Mouse (Mus musculus) stomach, embryonic 16.5 days (tissue): ENCODE measurements around the gene Rfx1. TPM values are rescaled to one million over a fixed set of nuclear protein-coding genes. Genes with fewer than 3 reads are reported as not detected.

ENCODE experiments used
- ATAC-seq: fragments of 200-750 bp; cut with Nextera tagmentation; 2 replicates; pipeline ENCODE4 v1.8.0; 2017; ENCODE audit warnings: moderate number of reproducible peaks, moderate TSS enrichment; ENCODE audit not compliant: insufficient read depth, low FRiP score
- H3K27ac ChIP-seq: fragments of 300-500 bp; sonication (generic); 2 replicates; pipeline ENCODE4 v1.5.1; 2014; ENCODE audit warnings: low read length
- H3K27me3 ChIP-seq: fragments of 300-500 bp; sonication (generic); 2 replicates; pipeline ENCODE4 v1.6.1; 2014; ENCODE audit warnings: low read length, control low read depth, mixed read lengths; ENCODE audit not compliant: control insufficient read depth, insufficient read depth
- H3K36me3 ChIP-seq: fragments of 300-500 bp; sonication (generic); 2 replicates; pipeline ENCODE4 v1.6.1; 2014; ENCODE audit warnings: low read length; ENCODE audit not compliant: control insufficient read depth, insufficient read depth
- H3K4me1 ChIP-seq: fragments of 300-500 bp; sonication (generic); 2 replicates; pipeline ENCODE4 v1.6.1; 2014; ENCODE audit warnings: low read length, control low read depth, mixed read lengths; ENCODE audit not compliant: control insufficient read depth, insufficient read depth
- H3K4me2 ChIP-seq: fragments of 300-500 bp; sonication (generic); 2 replicates; pipeline ENCODE4 v1.6.1; 2014; ENCODE audit warnings: low read depth, low read length, mixed read lengths
- H3K4me3 ChIP-seq: fragments of 300-500 bp; sonication (generic); replicated peaks from 2 replicates; pipeline ENCODE4 v1.5.1; 2014; ENCODE audit warnings: mild to moderate bottlenecking, low read length
- H3K9ac ChIP-seq: fragments of 300-500 bp; sonication (generic); 2 replicates; pipeline ENCODE4 v1.6.1; 2014; ENCODE audit warnings: low read length
- H3K9me3 ChIP-seq: fragments of 300-500 bp; sonication (generic); replicated peaks from 2 replicates; pipeline ENCODE4 v1.6.1; 2016; ENCODE audit warnings: low read length, control low read depth; ENCODE audit not compliant: control insufficient read depth
- WGBS: fragments of 180-500 bp; shearing (Covaris S2); extraction: QIAGEN DNeasy Blood & Tissue Kit; methylation state at CpG from one replicate; pipeline ENCODE4 v1.1.7; 2014; 5-methylcytosine and 5-hydroxymethylcytosine counted together
- polyA plus RNA-seq: library from polyadenylated mRNA; unstranded; fragments of >200 nt; fragmentation: Nextera tagmentation; extraction: Ambion mirVana; gene quantifications from 2 replicates; pipeline ENCODE4 v1.2.1, GENCODE M21; 2015

The Rfx1 gene
- polyA plus RNA-seq, 1 experiment from 2014 or later = 6.1 TPM

DNA sequence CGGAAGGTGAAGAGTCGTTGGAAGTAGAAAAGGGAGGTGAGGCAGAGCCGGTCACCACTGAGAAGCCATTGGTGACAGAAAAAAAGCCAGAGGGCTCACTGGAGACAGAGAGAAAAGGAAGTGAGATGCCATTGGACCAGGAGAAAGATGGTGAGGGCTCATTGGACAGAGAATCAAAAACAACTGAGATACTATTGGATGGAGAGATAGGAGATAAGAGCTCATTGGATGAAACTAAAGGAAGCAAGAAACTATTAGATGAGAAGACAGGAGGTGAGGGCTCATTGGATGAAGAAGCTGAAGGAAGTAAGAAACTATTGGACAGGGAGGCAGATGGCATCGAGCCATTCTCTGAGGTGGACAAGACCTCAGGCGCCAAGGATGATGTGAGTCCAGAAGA lies 37.4 kb upstream of the Rfx1 start:
- no peak for ATAC-seq
- Histone ChIP-seq H3K27me3 (0 out of 2 replicates have a peak, but pooled peaks cover 5% of the 10 kb centered on the region), H3K4me2 (no peak overlapping the region), H3K27ac (no peak overlapping the region), H3K4me1 (peaks cover 10% of the 10 kb centered on the region; the same call in 1 of the 2 replicates), H3K4me3 (no peak overlapping the region), H3K9ac (no peak overlapping the region), H3K36me3 (no peaks in the 10 kb centered on the region), H3K9me3 (no peaks in the 10 kb centered on the region)
- 90% methylated on average over 5 of the region's 5 CpGs for WGBS

DNA sequence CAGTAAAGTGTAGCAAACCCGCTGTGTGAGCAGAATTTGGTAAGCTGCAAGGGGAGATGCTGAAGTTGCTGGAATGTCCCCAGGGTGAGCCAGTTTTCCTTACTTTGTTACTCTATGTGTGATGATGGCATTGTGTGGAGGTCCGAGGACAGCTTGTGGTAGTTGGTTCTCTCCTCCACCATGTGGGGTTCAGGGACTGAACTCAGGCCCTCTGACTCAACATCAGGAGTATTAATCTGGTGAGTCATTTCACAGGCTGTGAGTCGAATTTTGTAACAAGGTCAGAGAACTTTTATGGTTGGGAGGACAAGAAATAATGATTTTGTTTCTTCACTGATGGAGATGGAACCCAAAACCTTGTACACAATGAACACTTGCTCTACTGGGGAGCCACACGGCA lies 33.9 kb upstream of the Rfx1 start:
- Histone ChIP-seq H3K4me1 (no peaks in the 10 kb centered on the region), H3K9me3 (no peaks in the 10 kb centered on the region), H3K9ac (no peak overlapping the region), H3K4me3 (no peak overlapping the region), H3K4me2 (no peak overlapping the region), H3K27ac (no peak overlapping the region), H3K27me3 (no peaks in the 10 kb centered on the region), H3K36me3 (no peaks in the 10 kb centered on the region)
- 72% methylated on average over 4 of the region's 4 CpGs for WGBS
- no peak for ATAC-seq

DNA sequence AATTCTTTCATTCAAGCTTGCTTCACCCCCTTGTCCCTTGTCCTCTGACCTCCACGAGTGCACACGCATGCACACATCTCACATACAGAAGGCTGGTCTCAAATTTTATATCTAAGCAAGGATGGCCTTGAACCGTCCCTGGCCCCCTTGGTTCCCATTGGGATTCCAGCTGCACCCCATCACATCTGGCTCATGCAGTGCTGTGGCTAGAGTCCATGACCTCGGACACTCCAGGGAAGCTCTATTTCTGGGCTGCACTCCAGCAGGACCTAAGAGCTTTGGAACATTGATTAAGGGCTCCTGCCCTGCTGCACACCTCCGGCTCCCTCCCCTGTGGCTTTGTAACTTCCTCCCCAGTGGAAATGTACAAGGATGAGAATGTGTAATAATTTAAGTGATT lies 28.6 kb upstream of the Rfx1 start:
- no peak overlapping the region for H3K27ac ChIP-seq
- no peak overlapping the region for H3K4me2 ChIP-seq
- H3K4me1 ChIP-seq = peaks cover 7% of the 10 kb centered on the region; the same call in 1 of the 2 replicates
- no peak overlapping the region for H3K9ac ChIP-seq
- whole genome bisulfite sequencing = 53% methylated on average over 5 of the region's 5 CpGs
- peaks cover 9% of the 10 kb centered on the region for H3K27me3 ChIP-seq
- no peak overlapping the region for H3K4me3 ChIP-seq
- no peaks in the 10 kb centered on the region for H3K36me3 ChIP-seq
- no peak for ATAC-seq
- H3K9me3 ChIP-seq = no peaks in the 10 kb centered on the region

DNA sequence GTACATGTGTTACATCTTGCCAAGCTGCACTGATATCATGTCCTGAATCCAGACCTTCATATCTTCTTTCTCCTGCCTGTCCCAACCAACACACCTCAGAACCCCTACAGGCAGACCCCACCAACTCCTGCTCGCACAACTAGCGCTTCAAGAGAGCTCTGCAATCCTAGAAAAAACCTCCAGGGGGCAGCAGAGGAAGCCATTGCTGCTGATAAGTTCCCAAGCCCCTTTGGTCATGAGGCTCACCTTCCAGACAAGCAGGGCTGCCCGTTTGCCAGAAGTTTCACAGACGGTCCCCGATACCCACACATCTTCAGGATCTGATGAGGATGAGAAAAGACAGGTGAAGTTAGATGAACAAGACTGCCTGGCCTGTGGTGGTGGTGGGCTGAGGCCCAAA lies 27.6 kb upstream of the Rfx1 start:
- Histone ChIP-seq H3K4me2 (no peak overlapping the region), H3K27ac (no peak overlapping the region), H3K9ac (no peak overlapping the region), H3K4me3 (no peak overlapping the region), H3K27me3 (peaks cover 19% of the 10 kb centered on the region), H3K4me1 (peaks cover 7% of the 10 kb centered on the region; the same call in 1 of the 2 replicates), H3K36me3 (no peaks in the 10 kb centered on the region), H3K9me3 (no peaks in the 10 kb centered on the region)
- no peak for ATAC-seq
- 4% methylated on average over 5 of the region's 5 CpGs for WGBS

DNA sequence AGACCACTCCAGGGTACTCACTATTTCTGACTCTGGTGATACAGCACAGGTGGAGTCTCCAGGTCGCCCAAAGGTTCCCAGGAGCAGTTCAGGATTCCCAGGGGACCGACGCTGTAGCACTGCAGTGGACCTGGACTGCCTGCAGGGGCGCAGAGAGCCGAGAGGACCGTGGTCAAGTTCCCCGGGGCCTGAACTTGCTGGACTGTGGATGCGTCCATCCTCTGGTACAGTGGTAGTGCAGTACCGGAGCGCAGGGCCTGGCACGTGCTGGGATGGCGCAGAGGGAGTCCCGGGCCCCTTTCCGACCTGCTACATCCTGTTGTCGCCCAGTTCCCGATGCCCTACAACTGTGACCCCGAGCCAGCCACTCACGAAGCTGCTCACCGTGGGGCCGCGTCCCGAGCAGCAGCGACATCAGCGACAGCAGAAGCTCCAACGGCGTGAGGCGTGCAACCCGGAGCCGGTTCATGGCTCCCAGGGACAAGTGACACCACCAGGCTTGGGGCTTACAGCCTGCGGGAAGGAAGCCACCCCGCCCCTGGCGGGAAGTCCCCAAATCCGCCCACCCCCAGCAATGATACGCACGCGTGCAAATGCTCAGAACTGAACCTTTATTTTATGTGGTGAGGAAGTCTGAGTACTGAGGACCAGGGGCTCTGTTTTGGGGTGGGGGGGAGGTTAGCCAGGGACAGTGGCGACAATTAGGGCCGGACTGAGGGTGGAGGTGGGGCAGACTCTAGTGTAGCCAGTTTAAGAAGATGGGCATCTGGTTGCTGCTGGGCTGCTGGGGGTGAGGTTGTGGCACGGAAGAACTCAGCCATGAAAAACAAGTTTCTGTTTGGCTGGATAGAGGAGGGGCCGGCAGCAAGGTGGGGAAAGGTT lies 24.3 kb upstream of the Rfx1 start, which contains the start of gene Il27ra:
Il27ra (minus strand) TSS at position 524 of the 882 bp plus-strand sequence.
- whole genome bisulfite sequencing = 4% methylated on average over 40 of the region's 40 CpGs
- peak within 1 kb of the TSS; percentile 60 for H3K4me2 ChIP-seq
- H3K9ac ChIP-seq = peak within 1 kb of the TSS; percentile 57

DNA sequence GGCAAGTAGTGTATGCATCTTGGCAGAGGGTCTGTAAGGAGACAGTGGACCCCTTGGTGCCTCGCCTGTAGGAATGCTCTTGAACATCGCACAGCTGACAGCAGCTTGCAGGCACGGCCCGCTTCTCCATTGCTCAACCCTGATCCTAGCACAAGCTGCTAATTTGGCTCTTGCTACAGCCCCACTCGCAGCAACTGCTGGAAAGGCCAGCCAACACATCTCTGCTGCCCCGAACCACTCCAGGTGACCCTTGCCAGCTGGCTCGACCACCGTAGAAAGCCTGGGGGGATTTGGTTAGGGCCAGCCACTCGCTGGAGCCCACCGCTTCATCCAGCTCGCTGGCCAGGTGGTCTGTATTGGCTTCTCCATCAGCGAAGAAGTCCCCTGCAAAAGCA lies 23.7 kb upstream of the Rfx1 start:
- 35% methylated on average over 12 of the region's 12 CpGs for WGBS
- peaks cover 7% of the 10 kb centered on the region; the same call in 1 of the 2 replicates for H3K4me1 ChIP-seq
- H3K9me3 ChIP-seq = no peaks in the 10 kb centered on the region; the same call in 1 of the 2 replicates
- H3K9ac ChIP-seq = no peak overlapping the region
- no peak overlapping the region for H3K27ac ChIP-seq
- H3K4me2 ChIP-seq = peak overlapping the region; percentile 60; the same call in 1 of the 2 replicates
- peak overlapping the region; percentile 39 for H3K4me3 ChIP-seq
- no peak for ATAC-seq
- H3K36me3 ChIP-seq = no peaks in the 10 kb centered on the region
- H3K27me3 ChIP-seq = peaks cover 32% of the 10 kb centered on the region

More for the DNA sequence above, 24.3 kb upstream of the Rfx1 start, which contains the start of gene Il27ra:
- Histone ChIP-seq H3K36me3 (no peaks in the 10 kb centered on the region), H3K4me1 (peaks cover 7% of the 10 kb centered on the region; the same call in 1 of the 2 replicates), H3K27ac (no peak within 1 kb of the TSS), H3K27me3 (peaks cover 32% of the 10 kb centered on the region), H3K9me3 (no peaks in the 10 kb centered on the region; the same call in 1 of the 2 replicates), H3K4me3 (peak within 1 kb of the TSS; percentile 39)
- peak; percentile 80 for ATAC-seq

DNA sequence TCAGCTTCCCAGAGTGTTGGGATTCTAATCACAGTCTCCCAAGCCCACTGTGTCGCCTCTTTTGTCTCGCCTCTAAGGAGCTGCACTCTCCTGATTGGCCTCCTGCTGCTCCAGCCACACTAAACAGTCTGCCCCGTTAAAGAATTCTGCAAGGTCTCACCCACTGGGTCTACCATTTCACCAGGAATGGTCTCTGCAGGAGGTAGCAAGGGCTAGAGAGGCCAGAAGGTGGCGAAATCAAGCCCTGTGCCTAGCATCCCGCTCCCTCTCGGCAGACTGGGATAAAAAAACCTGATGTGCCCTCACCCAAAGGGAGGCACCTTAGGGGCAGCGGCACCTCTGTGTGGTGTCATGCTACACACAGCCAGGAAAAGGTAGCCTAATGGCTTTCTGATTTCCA lies 22.5 kb upstream of the Rfx1 start:
- Histone ChIP-seq H3K4me2 (no peak overlapping the region), H3K4me1 (peaks cover 7% of the 10 kb centered on the region; the same call in 1 of the 2 replicates), H3K27ac (no peak overlapping the region), H3K4me3 (no peak overlapping the region), H3K9me3 (no peaks in the 10 kb centered on the region; the same call in 1 of the 2 replicates), H3K9ac (no peak overlapping the region), H3K36me3 (no peaks in the 10 kb centered on the region), H3K27me3 (peaks cover 32% of the 10 kb centered on the region)
- ATAC-seq = no peak
- 15% methylated on average over 7 of the region's 7 CpGs for WGBS

DNA sequence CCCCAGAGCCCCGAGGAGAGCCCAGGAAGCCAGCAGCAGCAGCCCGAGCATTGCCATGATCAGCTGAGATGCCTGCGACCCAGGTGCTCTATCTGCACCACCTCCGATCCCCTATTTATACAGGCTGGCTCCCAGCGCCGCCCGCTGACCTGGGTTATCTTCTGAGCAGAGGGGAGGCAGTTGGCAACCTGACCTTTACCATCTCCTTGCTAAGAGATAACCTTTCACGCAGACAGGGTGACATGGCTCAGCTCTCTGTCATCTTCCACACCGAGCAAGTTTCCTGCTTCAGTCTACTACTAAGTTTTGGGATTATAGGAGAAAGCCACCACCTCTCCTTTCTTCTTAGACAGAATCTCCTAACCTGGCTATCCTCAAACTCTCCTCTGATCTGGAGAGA lies 21.7 kb upstream of the Rfx1 start, which contains the start of gene Rln3:
Rln3 (minus strand) TSS at position 101 of the 400 bp plus-strand sequence.
- WGBS = 6% methylated on average over 9 of the region's 9 CpGs
- Histone ChIP-seq H3K9ac (no peak within 1 kb of the TSS), H3K4me1 (peaks cover 7% of the 10 kb centered on the region; the same call in 1 of the 2 replicates), H3K9me3 (no peaks in the 10 kb centered on the region; the same call in 1 of the 2 replicates), H3K27me3 (peaks cover 32% of the 10 kb centered on the region), H3K4me3 (no peak within 1 kb of the TSS), H3K27ac (no peak within 1 kb of the TSS), H3K4me2 (no peak within 1 kb of the TSS), H3K36me3 (no peaks in the 10 kb centered on the region)
- no peak for ATAC-seq

DNA sequence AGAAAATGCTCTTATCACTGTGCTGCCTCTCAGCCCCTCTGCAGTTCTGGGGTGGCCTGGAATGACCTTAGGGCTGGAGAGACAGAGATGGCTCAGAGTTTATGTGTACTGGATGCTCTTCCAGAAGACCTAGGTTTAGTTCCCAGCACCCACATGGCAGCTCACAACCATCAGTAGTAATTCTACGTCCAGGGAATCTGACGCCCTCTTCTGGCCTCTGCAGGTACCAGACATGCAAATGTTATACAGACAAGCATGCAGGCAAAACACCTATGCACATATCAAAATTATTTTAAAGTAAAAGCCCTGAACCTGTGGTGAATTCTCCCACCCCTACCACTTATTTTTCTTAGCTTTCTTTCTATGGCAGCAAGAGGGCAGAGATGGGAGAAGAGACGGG lies 20.1 kb upstream of the Rfx1 start:
- H3K4me2 ChIP-seq = no peak overlapping the region
- peaks cover 7% of the 10 kb centered on the region; the same call in 1 of the 2 replicates for H3K4me1 ChIP-seq
- H3K27ac ChIP-seq = no peak overlapping the region
- 83% methylated on average over 3 of the region's 3 CpGs for WGBS
- no peak for ATAC-seq
- H3K4me3 ChIP-seq = no peak overlapping the region
- H3K9me3 ChIP-seq = no peaks in the 10 kb centered on the region; the same call in 1 of the 2 replicates
- H3K36me3 ChIP-seq = no peaks in the 10 kb centered on the region
- no peak overlapping the region for H3K9ac ChIP-seq
- peaks cover 32% of the 10 kb centered on the region for H3K27me3 ChIP-seq
